Mouse (Mus musculus) hindbrain, postnatal 0 days (tissue): ENCODE results near the gene Ing1. TPM values are rescaled to one million over a fixed set of nuclear protein-coding genes. Genes with fewer than 3 reads are reported as not detected.
A peak's percentile ranks its signal among the peaks of the same experiment; 100 is the strongest.

Experiments
- ATAC-seq: fragments of 200-750 bp; cut with Nextera tagmentation; 2 replicates; pipeline ENCODE4 v1.8.0; 2017; ENCODE audit warnings: mild to moderate bottlenecking, moderate TSS enrichment, moderate library complexity
- DNase-seq: peaks from one replicate; pipeline ENCODE4 v3.0.0-alpha.2; 2015; ENCODE audit warnings: low spot score
- H3K27ac ChIP-seq: fragments of 300-500 bp; sonication (generic); 2 replicates; pipeline ENCODE4 v1.5.1; 2014; ENCODE audit warnings: mild to moderate bottlenecking
- H3K27me3 ChIP-seq: fragments of 300-500 bp; sonication (generic); 2 replicates; pipeline ENCODE4 v1.6.1; 2014; ENCODE audit warnings: low read length, mixed read lengths; ENCODE audit not compliant: insufficient read depth
- H3K36me3 ChIP-seq: fragments of 300-500 bp; sonication (generic); 2 replicates; pipeline ENCODE4 v1.6.1; 2014; ENCODE audit warnings: low read length, mixed read lengths; ENCODE audit not compliant: insufficient read depth
- H3K4me1 ChIP-seq: fragments of 300-500 bp; sonication (generic); 2 replicates; pipeline ENCODE4 v1.6.1; 2014; ENCODE audit warnings: antibody characterized with exemption, low read length, mixed read lengths; ENCODE audit not compliant: insufficient read depth
- H3K4me2 ChIP-seq: fragments of 300-500 bp; sonication (generic); 2 replicates; pipeline ENCODE4 v1.6.1; 2014; ENCODE audit warnings: low read depth, mild to moderate bottlenecking, low read length, moderate library complexity, mixed read lengths
- H3K4me3 ChIP-seq: fragments of 300-500 bp; sonication (generic); 2 replicates; pipeline ENCODE4 v1.5.1; 2014; ENCODE audit warnings: low read length
- H3K9ac ChIP-seq: fragments of 300-500 bp; sonication (generic); replicated peaks from 2 replicates; pipeline ENCODE4 v1.6.1; 2014; ENCODE audit warnings: mild to moderate bottlenecking, low read length, moderate library complexity, mixed read lengths
- H3K9me3 ChIP-seq: fragments of 300-500 bp; sonication (generic); 2 replicates; pipeline ENCODE4 v1.6.1; 2016; ENCODE audit warnings: low read length, mixed read lengths
- CTCF ChIP-seq: IDR thresholded peaks from 2 replicates; pipeline ENCODE4 v1.5.1; 2016; ENCODE audit warnings: antibody characterized with exemption, control low read depth, low read depth
- WGBS: fragments of 180-500 bp; shearing (Covaris S2); extraction: QIAGEN DNeasy Blood & Tissue Kit; methylation state at CpG from one replicate; pipeline ENCODE4 v1.1.7; 2014; 5-methylcytosine and 5-hydroxymethylcytosine counted together
- polyA plus RNA-seq: library from polyadenylated mRNA; unstranded; fragments of >200 nt; fragmentation: Nextera tagmentation; extraction: Ambion mirVana; gene quantifications from 2 replicates; pipeline ENCODE4 v1.2.1, GENCODE M21; 2015
- total RNA-seq: library from RNA; depleted of rRNA; stranded (reverse); fragments of >200 nt; gene quantifications from 2 replicates; pipeline ENCODE4 v1.2.3, GENCODE M21; 2014; rRNA removed

The Ing1 gene
- total and polyA plus RNA-seq, 2 experiments from 2014 or later, result 19.0 to 38.3 TPM

- Histone ChIP-seq H3K4me2 (no peak overlapping the region), H3K9me3 (no peaks in the 10 kb centered on the region), H3K4me3 (no peak overlapping the region), H3K36me3 (no peaks in the 10 kb centered on the region), H3K9ac (no peak overlapping the region), H3K27me3 (no peaks in the 10 kb centered on the region), H3K4me1 (no peaks in the 10 kb centered on the region), H3K27ac (no peak overlapping the region)
- DNase-seq (peak; percentile 81), ATAC-seq (no peak)
- TF ChIP-seq CTCF, result peak; percentile 87
- WGBS, result 47% methylated on average over 14 of the region's 14 CpGs
These were observed 46.8 kb downstream of the Ing1 start for GRCm38 (mm10) chr8:11602006-11602680.

- Histone ChIP-seq H3K4me3 (no peak overlapping the region), H3K27me3 (no peaks in the 10 kb centered on the region), H3K4me2 (no peak overlapping the region), H3K9ac (no peak overlapping the region), H3K4me1 (no peaks in the 10 kb centered on the region), H3K36me3 (peaks cover 23% of the 10 kb centered on the region), H3K9me3 (no peaks in the 10 kb centered on the region), H3K27ac (no peak overlapping the region)
- TF ChIP-seq CTCF, result no peak
- ATAC-seq (no peak), DNase-seq (no peak)
- 96% methylated on average over 9 of the region's 9 CpGs for WGBS
These were observed 53.5 kb downstream of the Ing1 start for GRCm38 (mm10) chr8:11608848-11609247.

Other genes with a start within 250 kb of the Ing1 start
- 76.6 and 95.8 TPM in 2 replicates for gene Col4a2, start 242.8 kb upstream of the Ing1 start, total RNA-seq
- gene Col4a2, start 242.8 kb upstream of the Ing1 start, polyA plus RNA-seq, result 26.5 and 27.8 TPM in 2 replicates
- 203 and 254 TPM in 2 replicates for gene Col4a1, start 242.7 kb upstream of the Ing1 start, total RNA-seq
- gene Col4a1, start 242.7 kb upstream of the Ing1 start, polyA plus RNA-seq, result 46.4 and 55.6 TPM in 2 replicates
- gene Rab20, start 76.9 kb upstream of the Ing1 start, total RNA-seq, result 0.58 and 4.7 TPM in 2 replicates
- 2.2 and 3.1 TPM in 2 replicates for gene Rab20, start 76.9 kb upstream of the Ing1 start, polyA plus RNA-seq
- 86.9 and 115 TPM in 2 replicates for gene Naxd, start 58.1 kb upstream of the Ing1 start, total RNA-seq
- gene Naxd, start 58.1 kb upstream of the Ing1 start, polyA plus RNA-seq, result 125 and 129 TPM in 2 replicates
- 42.6 and 58.0 TPM in 2 replicates for gene Cars2, start 4.8 kb upstream of the Ing1 start, total RNA-seq
- gene Cars2, start 4.8 kb upstream of the Ing1 start, polyA plus RNA-seq, result 19.3 and 20.7 TPM in 2 replicates
- 108 and 127 TPM in 2 replicates for gene Ankrd10, start 80.2 kb downstream of the Ing1 start, total RNA-seq
- gene Ankrd10, start 80.2 kb downstream of the Ing1 start, polyA plus RNA-seq, result 62.6 and 66.2 TPM in 2 replicates
- gene 1700016D06Rik, start 145.5 kb downstream of the Ing1 start, total RNA-seq, result not detected in 2 replicates
- 0.82 TPM in 1 of 2 replicates, not detected in the other for gene 1700016D06Rik, start 145.5 kb downstream of the Ing1 start, polyA plus RNA-seq
- gene Arhgef7, start 172.2 kb downstream of the Ing1 start, total RNA-seq, result 101 and 105 TPM in 2 replicates
- 49.7 and 53.9 TPM in 2 replicates for gene Arhgef7, start 172.2 kb downstream of the Ing1 start, polyA plus RNA-seq